Mouse (Mus musculus): Measurements from ENCODE around the gene Eif2ak1. TPM values are rescaled to one million over a fixed set of nuclear protein-coding genes. Genes with fewer than 3 reads are reported as not detected.
A peak's percentile ranks its signal among the peaks of the same experiment; 100 is the strongest.

Eif2ak1 gene
- total RNA-seq (2012; rRNA removed) (13.4 and 15.2 TPM in 2 replicates), total RNA-seq (2014; rRNA removed) (11.0 and 11.9 TPM in 2 replicates), polyA plus RNA-seq (2012; ENCODE audit: insufficient read length, low read depth) (26.7 and 26.9 TPM in 2 replicates)

DNA sequence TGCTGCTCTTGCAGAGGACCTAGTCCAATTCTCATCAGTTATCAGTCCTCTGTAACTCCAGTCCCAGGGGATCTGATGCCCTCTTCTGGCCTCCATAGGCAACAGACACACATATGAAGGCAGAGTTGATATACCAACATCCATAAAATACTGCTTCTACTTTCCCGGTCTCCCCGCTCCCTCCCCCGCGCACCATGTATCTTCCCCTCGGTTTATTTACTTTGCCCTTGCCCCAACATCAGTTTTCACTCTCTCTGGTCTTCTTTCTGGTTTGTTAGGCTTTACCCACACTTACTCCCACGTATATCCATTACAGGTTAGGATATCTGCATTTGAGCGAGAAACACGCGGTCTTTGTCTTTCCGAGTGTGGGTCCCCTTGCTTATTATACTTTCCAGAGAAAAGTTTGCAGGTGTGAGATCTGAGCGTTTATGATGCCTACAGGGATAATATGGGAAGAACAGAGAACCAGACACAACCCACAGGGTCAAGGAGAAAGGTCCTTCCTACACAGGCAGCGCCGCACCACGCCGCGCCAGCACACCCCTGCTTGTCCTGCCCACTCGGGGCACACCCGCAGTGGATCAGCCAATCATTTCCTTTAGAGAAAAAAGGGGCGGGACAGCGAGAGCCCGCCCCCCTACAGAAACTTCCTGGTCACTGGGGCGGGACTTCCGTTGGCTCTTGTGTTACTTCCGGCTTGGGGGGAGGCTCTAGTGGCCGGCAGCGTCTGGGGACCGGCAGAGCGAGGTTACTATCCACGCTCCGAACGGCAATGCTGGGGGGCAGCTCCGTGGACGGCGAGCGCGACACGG lies at the start of gene Eif2ak1:
TSS of gene Eif2ak1 (plus strand) at position 673 of the 815 bp plus-strand sequence.
- H3K4me3 ChIP-seq (replicated peaks in 1 of 3; ENCODE audit: low read depth in 2 of 3, low read length in 2 of 3, poor library complexity in 1 of 3), result peak within 1 kb of the TSS; percentile 89 to 96 (median 92)
- dilution Hi-C loops (cut with MboI; ENCODE audit: extremely low pct_ligation_motif_present, extremely low pct_unique_long_range_greater_than_20kb, low sequenced_read_pairs) (no loop called here), in situ Hi-C loops (cut with MboI; ENCODE audit: low pct_ligation_motif_present, low pct_unique_long_range_greater_than_20kb, low sequenced_read_pairs) (no loop called here)
- TF ChIP-seq KAT2A (IDR thresholded peaks at IDR 0.05; ENCODE audit: insufficient replicate concordance, low read length) (peak; percentile 76; the same call in 1 of the 2 replicates), ZMIZ1 (IDR thresholded peaks at IDR 0.05; ENCODE audit: low read depth, low read length) (peak; percentile 77), PAX5 (IDR thresholded peaks at IDR 0.05; ENCODE audit: low read length) (no peak), BHLHE40 (IDR thresholded peaks at IDR 0.05; ENCODE audit: low read depth, low read length) (no peak), GABPA (IDR thresholded peaks at IDR 0.05; ENCODE audit: insufficient replicate concordance, low read depth, low read length) (no peak), ZC3H11A (IDR thresholded peaks at IDR 0.05; ENCODE audit: low read depth, low read length) (no peak), TCF12 (IDR thresholded peaks at IDR 0.05; ENCODE audit: low read depth, low read length) (peak; percentile 41; the same call in 1 of the 2 replicates), UBTF (IDR thresholded peaks at IDR 0.05; ENCODE audit: low read depth, low read length) (no peak), RCOR1 (conservative IDR thresholded peaks at IDR 0.05; ENCODE audit: low read depth, low read length) (no peak), MAZ (IDR thresholded peaks at IDR 0.05; ENCODE audit: low read depth, low read length) (no peak), E2F4 (IDR thresholded peaks at IDR 0.05; ENCODE audit: insufficient replicate concordance, low read depth, low read length) (no peak), NRF1 (IDR thresholded peaks at IDR 0.05; ENCODE audit: low read depth, low read length) (0 out of 2 replicates have a peak, but pooled peaks have one; percentile 10), USF2 (conservative IDR thresholded peaks at IDR 0.05; ENCODE audit: low read depth, low read length) (no peak), USF1 (IDR thresholded peaks at IDR 0.05; ENCODE audit: low read depth, low read length) (no peak), HCFC1 (IDR thresholded peaks at IDR 0.05; ENCODE audit: low read depth, low read length) (peak; percentile 85), MAFK (IDR thresholded peaks at IDR 0.05; ENCODE audit: insufficient replicate concordance, low read length) (no peak), EP300 (IDR thresholded peaks at IDR 0.05; ENCODE audit: low read length) (no peak), ZNF384 (IDR thresholded peaks at IDR 0.05; ENCODE audit: low read depth, low read length) (no peak), IRF4 (IDR thresholded peaks at IDR 0.05; ENCODE audit: low read depth, low read length) (no peak), RAD21 (IDR thresholded peaks at IDR 0.05; ENCODE audit: low read depth, low read length) (peak; percentile 58), CHD1 (IDR thresholded peaks at IDR 0.05; ENCODE audit: low read depth, low read length) (no peak), MAX (IDR thresholded peaks at IDR 0.05; ENCODE audit: low read length) (0 out of 2 replicates have a peak, but pooled peaks have one; percentile 58), SMC3 (IDR thresholded peaks at IDR 0.05; ENCODE audit: low read depth, low read length) (peak; percentile 58), POLR2A (IDR thresholded peaks at IDR 0.05; ENCODE audit: low read depth, low read length) (peak; percentile 88), ZKSCAN1 (IDR thresholded peaks at IDR 0.05; ENCODE audit: borderline replicate concordance, low read depth, low read length) (no peak), ELF1 (IDR thresholded peaks at IDR 0.05; ENCODE audit: low read depth, low read length) (peak; percentile 97), CHD2 (IDR thresholded peaks at IDR 0.05; ENCODE audit: low read length) (peak; percentile 60), NELFE (IDR thresholded peaks at IDR 0.05; ENCODE audit: low read depth, low read length) (peak; percentile 78), CTCF (conservative IDR thresholded peaks at IDR 0.05 in 1 of 2, IDR thresholded peaks at IDR 0.05 in 1 of 2; ENCODE audit: low read depth in 2 of 2, low read length in 2 of 2) (peak in 1 of 2 experiments; percentile 70; a peak in 2 of 4 replicates), MEF2A (IDR thresholded peaks at IDR 0.05; ENCODE audit: borderline replicate concordance, low read depth, low read length) (peak; percentile 47; the same call in 1 of the 2 replicates), ETS1 (conservative IDR thresholded peaks at IDR 0.05; ENCODE audit: low read depth, low read length) (no peak), JUN (IDR thresholded peaks at IDR 0.05; ENCODE audit: insufficient read depth, low read depth, low read length) (no peak), MXI1 (IDR thresholded peaks at IDR 0.05; ENCODE audit: low read depth, low read length) (peak; percentile 99), POLR2AphosphoS2 (IDR thresholded peaks at IDR 0.05; ENCODE audit: low read depth, low read length) (0 out of 2 replicates have a peak, but pooled peaks have one; percentile 65), JUND (conservative IDR thresholded peaks at IDR 0.05; ENCODE audit: low read depth, low read length) (no peak), SIN3A (IDR thresholded peaks at IDR 0.05; ENCODE audit: low read length) (peak; percentile 90; the same call in 1 of the 2 replicates), TBP (conservative IDR thresholded peaks at IDR 0.05; ENCODE audit: low read depth, low read length) (peak; percentile 62), MYC (IDR thresholded peaks at IDR 0.05; ENCODE audit: low read depth, low read length) (peak; percentile 65)
- H3K27me3 ChIP-seq (replicated peaks), result no peaks in the 10 kb centered on the region
- peak within 1 kb of the TSS; percentile 45 for H3K9ac ChIP-seq (ENCODE audit: insufficient read depth, low read depth)
- H3K9me3 ChIP-seq (replicated peaks; ENCODE audit: low read length), result no peaks in the 10 kb centered on the region
- peaks cover 25% of the 10 kb centered on the region for H3K79me2 ChIP-seq (replicated peaks; ENCODE audit: control insufficient read depth, extremely low read depth, insufficient read depth, poor library complexity, severe bottlenecking)
- H3K4me2 ChIP-seq (ENCODE audit: insufficient read depth, low read depth, poor library complexity, severe bottlenecking), result peak within 1 kb of the TSS; percentile 92
- H3K27ac ChIP-seq (ENCODE audit: insufficient read depth, low read depth), result peak within 1 kb of the TSS; percentile 74
- H3K36me3 ChIP-seq (replicated peaks in 1 of 2; ENCODE audit: control insufficient read depth in 1 of 2, insufficient read depth in 1 of 2, low read length in 1 of 2), result peaks cover 0 to 2% of the 10 kb centered on the region in 2 experiments
- DNase-seq (ENCODE audit: extremely low read depth), result peak; percentile 96
- peaks cover 0 to 12% of the 10 kb centered on the region in 2 experiments; a peak in 2 of 4 replicates for H3K4me1 ChIP-seq (ENCODE audit: control insufficient read depth in 1 of 2, insufficient read depth in 2 of 2)
